Mouse (Mus musculus) heart, postnatal 0 days (tissue): ENCODE results near the gene App. TPM values are rescaled to one million over a fixed set of nuclear protein-coding genes. Genes with fewer than 3 reads are reported as not detected.

Experiments used
- ATAC-seq: fragments of 200-750 bp; cut with Nextera tagmentation; 2 replicates; pipeline ENCODE4 v1.8.0; 2017; ENCODE audit warnings: low read depth, moderate number of reproducible peaks, moderate library complexity; ENCODE audit not compliant: insufficient read depth
- DNase-seq: peaks from one replicate; pipeline ENCODE4 v3.0.0-alpha.2; 2016; ENCODE audit warnings: low spot score
- H3K27ac ChIP-seq: fragments of 300-500 bp; sonication (generic); 2 replicates; pipeline ENCODE4 v1.5.1; 2014; ENCODE audit warnings: low read depth, mild to moderate bottlenecking
- H3K27me3 ChIP-seq: fragments of 300-500 bp; sonication (generic); 2 replicates; pipeline ENCODE4 v1.6.1; 2014; ENCODE audit warnings: low read length, mixed read lengths; ENCODE audit not compliant: control insufficient read depth, insufficient read depth
- H3K36me3 ChIP-seq: fragments of 300-500 bp; sonication (generic); replicated peaks from 2 replicates; pipeline ENCODE4 v1.6.1; 2014; ENCODE audit warnings: low read length, mixed read lengths; ENCODE audit not compliant: control insufficient read depth, insufficient read depth
- H3K4me1 ChIP-seq: fragments of 300-500 bp; sonication (generic); 2 replicates; pipeline ENCODE4 v1.6.1; 2014; ENCODE audit warnings: antibody characterized with exemption; ENCODE audit not compliant: control insufficient read depth, insufficient read depth
- H3K4me2 ChIP-seq: fragments of 300-500 bp; sonication (generic); 2 replicates; pipeline ENCODE4 v1.6.1; 2014; ENCODE audit warnings: low read depth, mild to moderate bottlenecking, low read length, moderate library complexity
- H3K4me3 ChIP-seq: fragments of 300-500 bp; sonication (generic); 2 replicates; pipeline ENCODE4 v1.5.1; 2014; ENCODE audit warnings: low read depth, low read length
- H3K9ac ChIP-seq: fragments of 300-500 bp; sonication (generic); replicated peaks from 2 replicates; pipeline ENCODE4 v1.6.1; 2014; ENCODE audit warnings: low read depth, low read length, mixed read lengths
- H3K9me3 ChIP-seq: fragments of 300-500 bp; sonication (generic); replicated peaks from 2 replicates; pipeline ENCODE4 v1.6.1; 2016; ENCODE audit warnings: low read length; ENCODE audit not compliant: control insufficient read depth
- CTCF ChIP-seq: IDR thresholded peaks from 2 replicates; pipeline ENCODE4 v1.5.1; 2016; ENCODE audit warnings: antibody characterized with exemption, control low read depth, low read depth
- EP300 ChIP-seq: IDR thresholded peaks from 2 replicates; pipeline ENCODE4 v1.6.1; 2016; ENCODE audit warnings: antibody characterized with exemption, low read depth
- WGBS: fragments of 180-500 bp; shearing (Covaris S2); extraction: QIAGEN DNeasy Blood & Tissue Kit; methylation state at CpG from one replicate; pipeline ENCODE4 v1.1.7; 2014; 5-methylcytosine and 5-hydroxymethylcytosine counted together
- polyA plus RNA-seq: library from polyadenylated mRNA; unstranded; fragments of >200 nt; fragmentation: Nextera tagmentation; extraction: Ambion mirVana; gene quantifications from 2 replicates; pipeline ENCODE4 v1.2.1, GENCODE M21; 2015
- total RNA-seq: library from RNA; depleted of rRNA; stranded (reverse); fragments of >200 nt; gene quantifications from 2 replicates; pipeline ENCODE4 v1.2.3, GENCODE M21; 2014; ENCODE audit warnings: low replicate concordance

Gene App
- total and polyA plus RNA-seq, 2 experiments from 2014 or later, result 122 to 139 TPM

GRCm38 (mm10) chr16:85084152-85084551 is 89.4 kb downstream of the App start:
- TF ChIP-seq CTCF, result no peak
- no peak for TF ChIP-seq EP300
- Histone ChIP-seq H3K9me3 (no peaks in the 10 kb centered on the region), H3K4me3 (no peak overlapping the region), H3K27ac (no peak overlapping the region), H3K9ac (no peak overlapping the region), H3K27me3 (no peaks in the 10 kb centered on the region), H3K4me2 (no peak overlapping the region), H3K4me1 (0 out of 2 replicates have a peak, but pooled peaks cover 7% of the 10 kb centered on the region), H3K36me3 (peaks cover 18% of the 10 kb centered on the region; the same call in 1 of the 2 replicates)
- ATAC-seq, result no peak
- DNase-seq, result no peak
- WGBS, result 88% methylated on average over 1 of the region's 1 CpGs

- Histone ChIP-seq H3K27ac (no peak overlapping the region), H3K36me3 (0 out of 2 replicates have a peak, but pooled peaks cover 33% of the 10 kb centered on the region), H3K27me3 (no peaks in the 10 kb centered on the region), H3K4me1 (no peaks in the 10 kb centered on the region), H3K4me3 (no peak overlapping the region), H3K4me2 (no peak overlapping the region), H3K9ac (no peak overlapping the region), H3K9me3 (no peaks in the 10 kb centered on the region)
- DNase-seq (no peak), ATAC-seq (no peak)
- TF ChIP-seq EP300 (no peak), CTCF (no peak)
- 90% methylated on average over 2 of the region's 2 CpGs for WGBS
These were observed 98.2 kb downstream of the App start for GRCm38 (mm10) chr16:85075330-85075729.

- Histone ChIP-seq H3K27ac (no peak overlapping the region), H3K4me1 (no peaks in the 10 kb centered on the region), H3K9me3 (no peaks in the 10 kb centered on the region), H3K9ac (no peak overlapping the region), H3K4me3 (no peak overlapping the region), H3K27me3 (no peaks in the 10 kb centered on the region), H3K36me3 (0 out of 2 replicates have a peak, but pooled peaks cover 33% of the 10 kb centered on the region), H3K4me2 (no peak overlapping the region)
- DNase-seq (no peak), ATAC-seq (no peak)
- TF ChIP-seq CTCF (no peak), EP300 (no peak)
- WGBS, result 90% methylated on average over 6 of the region's 6 CpGs
These were observed 98.7 kb downstream of the App start for GRCm38 (mm10) chr16:85074889-85075288.

GRCm38 (mm10) chr16:85072624-85073023 is 100.9 kb downstream of the App start:
- no peak for ATAC-seq

GRCm38 (mm10) chr16:85071791-85072190 is 101.8 kb downstream of the App start:
- WGBS, result 91% methylated on average over 12 of the region's 12 CpGs
- H3K27ac ChIP-seq, result no peak overlapping the region
- no peaks in the 10 kb centered on the region for H3K27me3 ChIP-seq
- H3K9ac ChIP-seq, result no peak overlapping the region
- no peak overlapping the region for H3K4me2 ChIP-seq
- DNase-seq, result no peak
- no peak overlapping the region for H3K4me3 ChIP-seq
- no peaks in the 10 kb centered on the region for H3K9me3 ChIP-seq
- H3K36me3 ChIP-seq, result 0 out of 2 replicates have a peak, but pooled peaks cover 22% of the 10 kb centered on the region
- ATAC-seq, result no peak
- TF ChIP-seq EP300 (no peak), CTCF (no peak)
- H3K4me1 ChIP-seq, result peaks cover 9% of the 10 kb centered on the region

More at GRCm38 (mm10) chr16:85072624-85073023, 100.9 kb downstream of the App start:
- WGBS, result 86% methylated on average over 12 of the region's 12 CpGs
- Histone ChIP-seq H3K27ac (no peak overlapping the region), H3K9me3 (no peaks in the 10 kb centered on the region), H3K4me3 (no peak overlapping the region), H3K4me2 (no peak overlapping the region), H3K4me1 (peaks cover 9% of the 10 kb centered on the region), H3K9ac (no peak overlapping the region), H3K36me3 (0 out of 2 replicates have a peak, but pooled peaks cover 23% of the 10 kb centered on the region), H3K27me3 (no peaks in the 10 kb centered on the region)
- no peak for TF ChIP-seq CTCF
- TF ChIP-seq EP300, result no peak
- DNase-seq, result no peak

GRCm38 (mm10) chr16:85071248-85071647 is 102.3 kb downstream of the App start:
- Histone ChIP-seq H3K4me2 (no peak overlapping the region), H3K27me3 (no peaks in the 10 kb centered on the region), H3K27ac (no peak overlapping the region), H3K36me3 (0 out of 2 replicates have a peak, but pooled peaks cover 19% of the 10 kb centered on the region), H3K4me1 (peaks cover 9% of the 10 kb centered on the region), H3K9me3 (no peaks in the 10 kb centered on the region), H3K4me3 (no peak overlapping the region), H3K9ac (no peak overlapping the region)
- no peak for ATAC-seq
- DNase-seq, result no peak
- WGBS, result 91% methylated on average over 1 of the region's 1 CpGs
- TF ChIP-seq CTCF, result no peak
